Mouse (Mus musculus) neural tube, embryonic 13.5 days (tissue): Measurements from ENCODE around the gene Gja5. TPM values are rescaled to one million over a fixed set of nuclear protein-coding genes. Genes with fewer than 3 reads are reported as not detected.

Source experiments
- ATAC-seq: fragments of 200-750 bp; cut with Nextera tagmentation; 2 replicates; pipeline ENCODE4 v1.8.0; 2017; ENCODE audit warnings: low read depth, mild to moderate bottlenecking, moderate TSS enrichment, moderate library complexity
- H3K27ac ChIP-seq: fragments of 300-500 bp; sonication (generic); replicated peaks from 2 replicates; pipeline ENCODE4 v1.5.1; 2015; ENCODE audit warnings: moderate library complexity, mild to moderate bottlenecking, inconsistent platforms
- H3K27me3 ChIP-seq: fragments of 300-500 bp; sonication (generic); 2 replicates; pipeline ENCODE4 v1.6.1; 2015; ENCODE audit warnings: mild to moderate bottlenecking, inconsistent platforms
- H3K36me3 ChIP-seq: fragments of 300-500 bp; sonication (generic); 2 replicates; pipeline ENCODE4 v1.6.1; 2015; ENCODE audit warnings: mild to moderate bottlenecking, inconsistent platforms
- H3K4me1 ChIP-seq: fragments of 300-500 bp; sonication (generic); replicated peaks from 2 replicates; pipeline ENCODE4 v1.6.1; 2015; ENCODE audit warnings: inconsistent platforms
- H3K4me2 ChIP-seq: fragments of 300-500 bp; sonication (generic); 2 replicates; pipeline ENCODE4 v1.6.1; 2015; ENCODE audit warnings: inconsistent platforms, mild to moderate bottlenecking, moderate library complexity
- H3K4me3 ChIP-seq: fragments of 300-500 bp; sonication (generic); 2 replicates; pipeline ENCODE4 v1.5.1; 2015; ENCODE audit warnings: mild to moderate bottlenecking, inconsistent platforms
- H3K9ac ChIP-seq: fragments of 300-500 bp; sonication (generic); 2 replicates; pipeline ENCODE4 v1.6.1; 2015; ENCODE audit warnings: moderate library complexity, mild to moderate bottlenecking, inconsistent platforms
- H3K9me3 ChIP-seq: fragments of 300-500 bp; sonication (generic); 2 replicates; pipeline ENCODE4 v1.6.1; 2016; ENCODE audit warnings: inconsistent platforms
- WGBS: fragments of 180-500 bp; shearing (Covaris S2); methylation state at CpG from one replicate; pipeline ENCODE4 v1.1.7; 2015; 5-methylcytosine and 5-hydroxymethylcytosine counted together
- polyA plus RNA-seq: library from polyadenylated mRNA; unstranded; fragments of >200 nt; fragmentation: Nextera tagmentation; extraction: Ambion mirVana; gene quantifications from 2 replicates; pipeline ENCODE4 v1.2.1, GENCODE M21; 2015

The Gja5 gene
- polyA plus RNA-seq, 1 experiment from 2014 or later: 5.7 TPM

GRCm38 (mm10) chr3:96942706-96943105 lies 38.2 kb downstream of the Gja5 start:
- ATAC-seq: no peak
- H3K9ac ChIP-seq: no peak overlapping the region

GRCm38 (mm10) chr3:96953489-96954233 lies 49.2 kb downstream of the Gja5 start:
- peak overlapping the region; percentile 24; the same call in 1 of the 2 replicates for H3K4me2 ChIP-seq

More at GRCm38 (mm10) chr3:96942706-96943105, 38.2 kb downstream of the Gja5 start:
- H3K27me3 ChIP-seq: no peaks in the 10 kb centered on the region
- peaks cover 15% of the 10 kb centered on the region for H3K4me1 ChIP-seq
- 85% methylated on average over 2 of the region's 2 CpGs for WGBS
- no peak overlapping the region for H3K4me3 ChIP-seq
- H3K27ac ChIP-seq: no peak overlapping the region
- H3K9me3 ChIP-seq: peaks cover 6% of the 10 kb centered on the region; the same call in 1 of the 2 replicates
- no peak overlapping the region for H3K4me2 ChIP-seq
- no peaks in the 10 kb centered on the region for H3K36me3 ChIP-seq

GRCm38 (mm10) chr3:96960597-96960996 lies 56.1 kb downstream of the Gja5 start:
- ATAC-seq: no peak
- H3K36me3 ChIP-seq: no peaks in the 10 kb centered on the region
- no peak overlapping the region for H3K27ac ChIP-seq
- no peak overlapping the region for H3K9ac ChIP-seq
- H3K27me3 ChIP-seq: no peaks in the 10 kb centered on the region
- H3K4me2 ChIP-seq: no peak overlapping the region
- no peak overlapping the region for H3K4me3 ChIP-seq
- 54% methylated on average over 8 of the region's 8 CpGs for WGBS
- H3K4me1 ChIP-seq: no peaks in the 10 kb centered on the region; the same call in 1 of the 2 replicates
- H3K9me3 ChIP-seq: no peaks in the 10 kb centered on the region

More at GRCm38 (mm10) chr3:96953489-96954233, 49.2 kb downstream of the Gja5 start:
- ATAC-seq: no peak
- H3K36me3 ChIP-seq: no peaks in the 10 kb centered on the region
- no peak overlapping the region for H3K27ac ChIP-seq
- no peaks in the 10 kb centered on the region for H3K9me3 ChIP-seq
- WGBS: 49% methylated on average over 14 of the region's 14 CpGs
- no peak overlapping the region for H3K4me3 ChIP-seq
- H3K27me3 ChIP-seq: no peaks in the 10 kb centered on the region
- H3K9ac ChIP-seq: no peak overlapping the region
- H3K4me1 ChIP-seq: peaks cover 7% of the 10 kb centered on the region; the same call in 1 of the 2 replicates

GRCm38 (mm10) chr3:96963088-96964034 lies 58.9 kb downstream of the Gja5 start:
- WGBS: 48% methylated on average over 12 of the region's 12 CpGs
- no peak overlapping the region for H3K9ac ChIP-seq
- no peak overlapping the region for H3K4me2 ChIP-seq
- H3K27ac ChIP-seq: no peak overlapping the region
- H3K36me3 ChIP-seq: no peaks in the 10 kb centered on the region
- no peaks in the 10 kb centered on the region; the same call in 1 of the 2 replicates for H3K4me1 ChIP-seq
- no peak overlapping the region for H3K4me3 ChIP-seq
- peak; percentile 67 for ATAC-seq
- H3K27me3 ChIP-seq: no peaks in the 10 kb centered on the region
- no peaks in the 10 kb centered on the region for H3K9me3 ChIP-seq

GRCm38 (mm10) chr3:96970986-96971385 lies 66.5 kb downstream of the Gja5 start:
- H3K27me3 ChIP-seq: no peaks in the 10 kb centered on the region
- no peak overlapping the region for H3K4me3 ChIP-seq
- 75% methylated on average over 7 of the region's 7 CpGs for WGBS
- H3K9me3 ChIP-seq: no peaks in the 10 kb centered on the region
- no peak overlapping the region for H3K9ac ChIP-seq
- H3K4me1 ChIP-seq: no peaks in the 10 kb centered on the region
- H3K27ac ChIP-seq: no peak overlapping the region
- H3K36me3 ChIP-seq: no peaks in the 10 kb centered on the region
- no peak overlapping the region for H3K4me2 ChIP-seq
- ATAC-seq: no peak

GRCm38 (mm10) chr3:96974467-96974866 lies 70.0 kb downstream of the Gja5 start:
- WGBS: 90% methylated on average over 7 of the region's 7 CpGs
- H3K9me3 ChIP-seq: no peaks in the 10 kb centered on the region
- no peak overlapping the region for H3K27ac ChIP-seq
- no peak overlapping the region for H3K4me3 ChIP-seq
- H3K36me3 ChIP-seq: no peaks in the 10 kb centered on the region
- no peaks in the 10 kb centered on the region for H3K27me3 ChIP-seq
- no peak overlapping the region for H3K4me2 ChIP-seq
- H3K4me1 ChIP-seq: no peaks in the 10 kb centered on the region
- H3K9ac ChIP-seq: no peak overlapping the region
- ATAC-seq: no peak

GRCm38 (mm10) chr3:96975628-96976027 lies 71.1 kb downstream of the Gja5 start:
- H3K36me3 ChIP-seq: no peaks in the 10 kb centered on the region
- no peaks in the 10 kb centered on the region for H3K9me3 ChIP-seq
- no peaks in the 10 kb centered on the region for H3K4me1 ChIP-seq
- ATAC-seq: no peak
- H3K4me2 ChIP-seq: no peak overlapping the region
- H3K27ac ChIP-seq: no peak overlapping the region
- no peak overlapping the region for H3K9ac ChIP-seq
- H3K4me3 ChIP-seq: no peak overlapping the region
- no peaks in the 10 kb centered on the region for H3K27me3 ChIP-seq
- WGBS: 91% methylated on average over 10 of the region's 10 CpGs

- H3K27ac ChIP-seq: no peak overlapping the region
- no peak overlapping the region for H3K4me2 ChIP-seq
- H3K9ac ChIP-seq: no peak overlapping the region
- no peaks in the 10 kb centered on the region for H3K4me1 ChIP-seq
- no peaks in the 10 kb centered on the region for H3K27me3 ChIP-seq
- H3K36me3 ChIP-seq: no peaks in the 10 kb centered on the region
- no peak overlapping the region for H3K4me3 ChIP-seq
- WGBS: 93% methylated on average over 2 of the region's 2 CpGs
- ATAC-seq: no peak
- H3K9me3 ChIP-seq: no peaks in the 10 kb centered on the region
Observed at GRCm38 (mm10) chr3:96977507-96977906, 73.0 kb downstream of the Gja5 start.

GRCm38 (mm10) chr3:96978469-96978868 lies 74.0 kb downstream of the Gja5 start:
- ATAC-seq: peak; percentile 59; the same call in 1 of the 2 replicates
- Histone ChIP-seq H3K4me1 (no peaks in the 10 kb centered on the region), H3K9me3 (no peaks in the 10 kb centered on the region), H3K9ac (no peak overlapping the region), H3K4me3 (no peak overlapping the region), H3K4me2 (no peak overlapping the region), H3K27ac (0 out of 2 replicates have a peak overlapping the region, but pooled peaks have one; percentile 38), H3K27me3 (no peaks in the 10 kb centered on the region), H3K36me3 (no peaks in the 10 kb centered on the region)
- WGBS: 48% methylated on average over 6 of the region's 6 CpGs

GRCm38 (mm10) chr3:96979020-96979419 lies 74.5 kb downstream of the Gja5 start:
- H3K9ac ChIP-seq: no peak overlapping the region
- H3K27me3 ChIP-seq: no peaks in the 10 kb centered on the region
- no peaks in the 10 kb centered on the region for H3K36me3 ChIP-seq
- H3K4me2 ChIP-seq: no peak overlapping the region
- no peak for ATAC-seq
- H3K4me3 ChIP-seq: no peak overlapping the region
- H3K27ac ChIP-seq: 0 out of 2 replicates have a peak overlapping the region, but pooled peaks have one; percentile 38
- H3K4me1 ChIP-seq: no peaks in the 10 kb centered on the region
- 90% methylated on average over 3 of the region's 3 CpGs for WGBS
- H3K9me3 ChIP-seq: no peaks in the 10 kb centered on the region

- no peak overlapping the region for H3K4me3 ChIP-seq
- no peak overlapping the region for H3K9ac ChIP-seq
- no peaks in the 10 kb centered on the region for H3K9me3 ChIP-seq
- H3K4me1 ChIP-seq: no peaks in the 10 kb centered on the region
- 86% methylated on average over 3 of the region's 3 CpGs for WGBS
- no peaks in the 10 kb centered on the region for H3K27me3 ChIP-seq
- no peaks in the 10 kb centered on the region for H3K36me3 ChIP-seq
- no peak overlapping the region for H3K27ac ChIP-seq
- ATAC-seq: no peak
- H3K4me2 ChIP-seq: no peak overlapping the region
Observed at GRCm38 (mm10) chr3:96981833-96982232, 77.3 kb downstream of the Gja5 start.

- WGBS: 94% methylated on average over 2 of the region's 2 CpGs
- H3K9ac ChIP-seq: no peak overlapping the region
- no peak overlapping the region for H3K4me2 ChIP-seq
- no peaks in the 10 kb centered on the region for H3K9me3 ChIP-seq
- no peaks in the 10 kb centered on the region for H3K4me1 ChIP-seq
- ATAC-seq: no peak
- no peaks in the 10 kb centered on the region for H3K27me3 ChIP-seq
- H3K4me3 ChIP-seq: no peak overlapping the region
- no peaks in the 10 kb centered on the region for H3K36me3 ChIP-seq
- no peak overlapping the region for H3K27ac ChIP-seq
Observed at GRCm38 (mm10) chr3:96982666-96983065, 78.2 kb downstream of the Gja5 start.
